In the genomic region with DNA sequence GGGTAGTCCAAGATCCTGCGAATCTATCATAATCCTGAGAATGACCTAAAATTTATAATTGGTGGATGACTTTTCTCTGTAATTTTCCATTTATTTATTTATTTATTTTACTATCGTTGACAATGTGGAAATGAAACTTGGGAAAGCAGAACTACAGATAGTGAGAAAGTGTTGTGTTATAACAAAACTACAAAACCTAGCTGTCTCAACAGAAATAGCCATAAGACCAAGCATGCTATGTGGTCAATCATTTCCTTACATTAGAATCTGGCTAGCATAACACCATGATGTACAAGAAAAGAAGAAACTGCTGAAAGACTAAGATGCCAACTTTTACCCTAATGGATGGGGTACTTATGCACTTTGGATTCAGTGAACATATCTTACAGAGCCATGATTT, we compare ENCODE assay signal across 21 mouse cellular contexts.
"Had no signal": no experiment of that assay in that cellular context is flagged by ENCODE, and none has a peak within 500 bp of the region (broad histone marks: within the 10 kb centered on the region; RNA-seq: fewer than 3 reads in every experiment).

No protein-coding gene starts in this region.

- H3K4me3 ChIP-seq: kidney, embryonic 15.5 days; limb, embryonic 12.5 days; limb, embryonic 15.5 days; liver, embryonic 12.5 days; liver, embryonic 15.5 days; midbrain, embryonic 12.5 days; myocyte; neural tube, embryonic 13.5 days; stomach, embryonic 15.5 days had no signal

- H3K27ac ChIP-seq: kidney, embryonic 15.5 days; limb, embryonic 12.5 days; limb, embryonic 15.5 days; liver, embryonic 12.5 days; liver, embryonic 15.5 days; midbrain, embryonic 12.5 days; neural tube, embryonic 13.5 days; stomach, embryonic 15.5 days had no signal

- H3K36me3 ChIP-seq: kidney, embryonic 15.5 days; limb, embryonic 12.5 days; limb, embryonic 15.5 days; liver, embryonic 12.5 days; liver, embryonic 15.5 days; midbrain, embryonic 12.5 days; neural tube, embryonic 13.5 days; stomach, embryonic 15.5 days had no signal

- DNase-seq: kidney, adult 2 months; kidney, postnatal 10 days; kidney, postnatal 36 days; layer of hippocampus, postnatal 36 days; left cerebral cortex, postnatal 4 days; lung, adult 2 months; lung, postnatal 14 days; lung, postnatal 4 days; retina, postnatal 1 day; right cerebral cortex, postnatal 25 days; spleen, adult 18-20 months; thymus, postnatal 25 days had no signal

- H3K4me1 ChIP-seq: kidney, embryonic 15.5 days; limb, embryonic 12.5 days; limb, embryonic 15.5 days; liver, embryonic 12.5 days; liver, embryonic 15.5 days; midbrain, embryonic 12.5 days; neural tube, embryonic 13.5 days; stomach, embryonic 15.5 days had no signal
